In genomic region chr5:20880386-20880785, GRCm38 (mm10) we compare ENCODE assay signal across 9 mouse cellular contexts. TPM values are rescaled to one million over a fixed set of nuclear protein-coding genes. Genes with fewer than 3 reads are reported as not detected.
A peak's percentile ranks its signal among the peaks of the same experiment; 100 is the strongest.
DNase-seq lines count a peak whose midpoint lies in the region; ATAC-seq and TF ChIP-seq lines count a peak whose summit lies in the region.
"Had no signal": no experiment of that assay in that cellular context is flagged by ENCODE, and none has a peak within 500 bp of the region (broad histone marks: within the 10 kb centered on the region; RNA-seq: fewer than 3 reads in every experiment).

No protein-coding gene starts in this region.

- 0 out of 2 replicates have a peak, but pooled peaks cover under 1% of the 10 kb centered on the region for H3K36me3 ChIP-seq in kidney, embryonic 16.5 days (ENCODE audit: insufficient read depth, low read length)
- 0 out of 2 replicates have a peak, but pooled peaks cover under 1% of the 10 kb centered on the region for H3K36me3 ChIP-seq in embryonic facial prominence, embryonic 12.5 days
- H3K36me3 ChIP-seq in intestine, embryonic 15.5 days = no peaks in the 10 kb centered on the region
- H3K36me3 ChIP-seq in midbrain, postnatal 0 days (ENCODE audit: insufficient read depth, low read length) = 0 out of 2 replicates have a peak, but pooled peaks cover under 1% of the 10 kb centered on the region

- H3K4me3 ChIP-seq in kidney, embryonic 16.5 days (ENCODE audit: low read length) = peak overlapping the region; percentile 90
- peak overlapping the region; percentile 80 for H3K4me3 ChIP-seq in embryonic facial prominence, embryonic 12.5 days
- peak overlapping the region; percentile 18; the same call in 1 of the 2 replicates for H3K4me3 ChIP-seq in intestine, embryonic 15.5 days (replicated peaks)
- H3K4me3 ChIP-seq in midbrain, postnatal 0 days (ENCODE audit: low read depth, low read length) = peak overlapping the region; percentile 82

- H3K9me3 ChIP-seq in kidney, embryonic 16.5 days (ENCODE audit: low read length) = no peaks in the 10 kb centered on the region
- no peaks in the 10 kb centered on the region for H3K9me3 ChIP-seq in embryonic facial prominence, embryonic 12.5 days
- no peaks in the 10 kb centered on the region for H3K9me3 ChIP-seq in intestine, embryonic 15.5 days
- no peaks in the 10 kb centered on the region for H3K9me3 ChIP-seq in midbrain, postnatal 0 days (ENCODE audit: low read length)

- H3K9ac ChIP-seq in kidney, embryonic 16.5 days (replicated peaks; ENCODE audit: low read length) = peak overlapping the region; percentile 63
- no peak overlapping the region for H3K9ac ChIP-seq in embryonic facial prominence, embryonic 12.5 days
- no peak overlapping the region for H3K9ac ChIP-seq in intestine, embryonic 15.5 days
- no peak overlapping the region; the same call in 1 of the 2 replicates for H3K9ac ChIP-seq in midbrain, postnatal 0 days (replicated peaks; ENCODE audit: low read length, poor library complexity, severe bottlenecking)

- no peak for ATAC-seq in kidney, embryonic 16.5 days (ENCODE audit: low FRiP score, low TSS enrichment)
- no peak for ATAC-seq in embryonic facial prominence, embryonic 12.5 days (ENCODE audit: insufficient number of reproducible peaks, insufficient read depth, low FRiP score, low TSS enrichment)
- no peak for ATAC-seq in intestine, embryonic 15.5 days
- ATAC-seq in midbrain, postnatal 0 days (ENCODE audit: low FRiP score) = no peak
- ATAC-seq in granulocyte monocyte progenitor cell, adult 5-6 weeks (replicated peaks; ENCODE audit: poor library complexity, severe bottlenecking) = no peak

- no peak overlapping the region for H3K27ac ChIP-seq in kidney, embryonic 16.5 days (ENCODE audit: low read length)
- no peak overlapping the region for H3K27ac ChIP-seq in embryonic facial prominence, embryonic 12.5 days
- no peak overlapping the region for H3K27ac ChIP-seq in intestine, embryonic 15.5 days
- H3K27ac ChIP-seq in midbrain, postnatal 0 days (ENCODE audit: low read depth, low read length) = no peak overlapping the region

- H3K27me3 ChIP-seq in kidney, embryonic 16.5 days (ENCODE audit: insufficient read depth, low read length) = no peaks in the 10 kb centered on the region
- no peaks in the 10 kb centered on the region for H3K27me3 ChIP-seq in embryonic facial prominence, embryonic 12.5 days
- no peaks in the 10 kb centered on the region for H3K27me3 ChIP-seq in intestine, embryonic 15.5 days (replicated peaks)
- H3K27me3 ChIP-seq in midbrain, postnatal 0 days (ENCODE audit: insufficient read depth, low read length) = no peaks in the 10 kb centered on the region

- H3K4me1 ChIP-seq in kidney, embryonic 16.5 days (ENCODE audit: insufficient read depth, low read length) = peaks cover 25% of the 10 kb centered on the region
- H3K4me1 ChIP-seq in embryonic facial prominence, embryonic 12.5 days = peaks cover 12% of the 10 kb centered on the region
- peaks cover 16% of the 10 kb centered on the region; the same call in 1 of the 2 replicates for H3K4me1 ChIP-seq in intestine, embryonic 15.5 days (replicated peaks)
- H3K4me1 ChIP-seq in midbrain, postnatal 0 days (ENCODE audit: insufficient read depth, low read length) = peaks cover 10% of the 10 kb centered on the region

- no peak for TF ChIP-seq CTCF in midbrain, postnatal 0 days (IDR thresholded peaks at IDR 0.05)

- 60% methylated on average over 2 of the region's 2 CpGs for WGBS in kidney, embryonic 16.5 days
- WGBS in embryonic facial prominence, embryonic 12.5 days = 67% methylated on average over 2 of the region's 2 CpGs
- 62% methylated on average over 2 of the region's 2 CpGs for WGBS in intestine, embryonic 15.5 days
- 81% methylated on average over 2 of the region's 2 CpGs for WGBS in midbrain, postnatal 0 days

- H3K4me2 ChIP-seq in kidney, embryonic 16.5 days (replicated peaks; ENCODE audit: low read depth, low read length) = peak overlapping the region; percentile 65
- H3K4me2 ChIP-seq in embryonic facial prominence, embryonic 12.5 days (replicated peaks) = peak overlapping the region; percentile 56
- peak overlapping the region; percentile 72 for H3K4me2 ChIP-seq in intestine, embryonic 15.5 days (replicated peaks)
- H3K4me2 ChIP-seq in midbrain, postnatal 0 days (ENCODE audit: low read depth, low read length, poor library complexity, severe bottlenecking) = peak overlapping the region; percentile 51

- no peak for DNase-seq in kidney, postnatal 36 days
- no peak for DNase-seq in midbrain, postnatal 0 days (ENCODE audit: low spot score)
- no peak for DNase-seq in adrenal gland, adult 18-20 months (ENCODE audit: low spot score in 2 of 2)
- no peak for DNase-seq in kidney, adult 11 months
- DNase-seq: embryo, embryonic 11 days had no signal

RNA-seq across cellular contexts. Expression of gene Phtf2, which starts 1.5 kb away (rescaled TPM):
- 15.8 and 16.9 TPM in 2 replicates for polyA plus RNA-seq in kidney, embryonic 16.5 days (2015; fragmentation: Nextera tagmentation; extraction: Ambion mirVana)
- polyA plus RNA-seq in embryonic facial prominence, embryonic 12.5 days (2016; fragmentation: Nextera tagmentation; extraction: Ambion mirVana) = 19.8 and 23.6 TPM in 2 replicates
- polyA plus RNA-seq in intestine, embryonic 15.5 days (2015; fragmentation: Nextera tagmentation; extraction: Ambion mirVana) = 7.5 and 8.4 TPM in 2 replicates
- total RNA-seq in midbrain, postnatal 0 days (2014; rRNA removed) = 20.2 and 42.6 TPM in 2 replicates
- 20.4 and 21.3 TPM in 2 replicates for polyA plus RNA-seq in midbrain, postnatal 0 days (2015; fragmentation: Nextera tagmentation; extraction: Ambion mirVana)
- total RNA-seq in adrenal gland, adult 18-20 months (2021) = 10 to 100 TPM in 1 of 2 experiments, 1 to 10 TPM in 1; 8.2 to 11.1 TPM
- 11.2 and 17.7 TPM in 2 replicates for total RNA-seq in granulocyte monocyte progenitor cell, adult 5-6 weeks (2014; fragmentation: Nextera tagmentation)
- 12.3 and 12.6 TPM in 2 replicates for total RNA-seq in granulocyte monocyte progenitor cell, adult 5-6 weeks (2017)

RNA-seq across cellular contexts. Expression of gene Tmem60, which starts 1.6 kb away (rescaled TPM):
- 52.9 and 53.9 TPM in 2 replicates for polyA plus RNA-seq in kidney, embryonic 16.5 days (2015; fragmentation: Nextera tagmentation; extraction: Ambion mirVana)
- 50.9 and 52.2 TPM in 2 replicates for polyA plus RNA-seq in embryonic facial prominence, embryonic 12.5 days (2016; fragmentation: Nextera tagmentation; extraction: Ambion mirVana)
- polyA plus RNA-seq in intestine, embryonic 15.5 days (2015; fragmentation: Nextera tagmentation; extraction: Ambion mirVana) = 51.3 and 58.2 TPM in 2 replicates
- 14.1 and 19.4 TPM in 2 replicates for total RNA-seq in midbrain, postnatal 0 days (2014; rRNA removed)
- polyA plus RNA-seq in midbrain, postnatal 0 days (2015; fragmentation: Nextera tagmentation; extraction: Ambion mirVana) = 70.7 and 72.0 TPM in 2 replicates
- total RNA-seq in adrenal gland, adult 18-20 months (2021) = 10 to 100 TPM; 17.4 to 20.1 TPM
- total RNA-seq in granulocyte monocyte progenitor cell, adult 5-6 weeks (2014; fragmentation: Nextera tagmentation) = 25.9 and 39.1 TPM in 2 replicates
- total RNA-seq in granulocyte monocyte progenitor cell, adult 5-6 weeks (2017) = 13.6 and 18.0 TPM in 2 replicates

Comparison
In these comparisons a context has a peak if more than half of its experiments do, and no peak if none do; other contexts are left out.
1. H3K4me3 ChIP-seq: peak in every context shown above with its lines; median percentile 90 in kidney, embryonic 16.5 days; 82 in midbrain, postnatal 0 days; 80 in embryonic facial prominence, embryonic 12.5 days; 18 in intestine, embryonic 15.5 days.